In the genomic region with DNA sequence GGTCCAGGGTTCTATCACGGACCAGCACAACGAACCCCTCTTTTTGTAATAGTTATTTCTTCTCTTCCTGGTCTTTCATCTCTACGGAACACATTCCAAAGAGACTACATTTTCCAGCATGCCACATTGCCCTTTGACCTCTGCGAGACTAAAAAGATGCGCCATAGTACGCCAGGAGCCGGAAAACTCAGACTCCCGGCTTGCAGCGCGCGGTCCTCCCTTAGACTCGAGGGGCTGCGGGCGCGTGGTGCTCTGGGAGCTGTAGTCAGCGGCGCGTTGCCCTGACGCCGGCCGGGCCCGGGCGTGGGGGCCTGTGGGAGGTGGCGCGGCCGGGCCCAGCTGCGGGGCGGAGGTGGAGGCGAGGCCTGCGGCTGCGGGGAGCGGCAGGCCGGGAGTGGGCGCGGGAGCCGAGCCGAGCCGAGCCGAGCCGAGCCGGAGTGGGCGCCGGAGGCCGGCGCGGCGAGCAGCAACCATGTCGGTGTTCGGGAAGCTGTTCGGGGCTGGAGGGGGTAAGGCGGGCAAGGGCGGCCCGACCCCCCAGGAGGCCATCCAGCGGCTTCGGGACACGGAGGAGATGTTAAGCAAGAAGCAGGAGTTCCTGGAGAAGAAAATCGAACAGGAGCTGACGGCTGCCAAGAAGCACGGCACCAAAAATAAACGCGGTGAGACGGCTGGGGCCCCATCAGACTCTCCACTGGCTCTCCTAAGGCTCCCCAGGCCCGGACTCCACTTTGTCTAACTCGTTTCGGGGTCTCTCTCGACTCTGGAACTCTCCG, we compare ENCODE assay signal across 8 mouse cellular contexts. TPM values are rescaled to one million over a fixed set of nuclear protein-coding genes. Genes with fewer than 3 reads are reported as not detected.
A peak's percentile ranks its signal among the peaks of the same experiment; 100 is the strongest.
DNase-seq lines count a peak whose midpoint lies in the region; ATAC-seq and TF ChIP-seq lines count a peak whose summit lies in the region.

No protein-coding gene starts in this region.

- WGBS in heart, embryonic 12.5 days = under 1% methylated on average over 65 of the region's 67 CpGs
- under 1% methylated on average over 65 of the region's 67 CpGs for WGBS in kidney, postnatal 0 days
- under 1% methylated on average over 67 of the region's 67 CpGs for WGBS in liver, embryonic 11.5 days
- under 1% methylated on average over 67 of the region's 67 CpGs for WGBS in stomach, embryonic 14.5 days

- peaks cover 29% of the 10 kb centered on the region for H3K4me1 ChIP-seq in heart, embryonic 12.5 days (replicated peaks)
- H3K4me1 ChIP-seq in kidney, postnatal 0 days (replicated peaks; ENCODE audit: insufficient read depth, low read length) = peaks cover 21% of the 10 kb centered on the region
- peaks cover 28% of the 10 kb centered on the region for H3K4me1 ChIP-seq in liver, embryonic 11.5 days (replicated peaks; ENCODE audit: control insufficient read depth, insufficient read depth, low read length)
- peaks cover 15% of the 10 kb centered on the region; the same call in 1 of the 2 replicates for H3K4me1 ChIP-seq in stomach, embryonic 14.5 days (ENCODE audit: control insufficient read depth, insufficient read depth, low read length)

- no peak for TF ChIP-seq CTCF in kidney, postnatal 0 days (IDR thresholded peaks at IDR 0.05; ENCODE audit: low read depth)

- H3K9me3 ChIP-seq in heart, embryonic 12.5 days (replicated peaks) = no peaks in the 10 kb centered on the region
- H3K9me3 ChIP-seq in kidney, postnatal 0 days (replicated peaks; ENCODE audit: low read length) = no peaks in the 10 kb centered on the region
- H3K9me3 ChIP-seq in liver, embryonic 11.5 days (ENCODE audit: control insufficient read depth, low read length) = no peaks in the 10 kb centered on the region
- H3K9me3 ChIP-seq in stomach, embryonic 14.5 days (ENCODE audit: control insufficient read depth, low read depth, low read length) = no peaks in the 10 kb centered on the region

- H3K9ac ChIP-seq in heart, embryonic 12.5 days = peak overlapping the region; percentile 97
- H3K9ac ChIP-seq in kidney, postnatal 0 days (ENCODE audit: low read depth, low read length) = peak overlapping the region; percentile 77
- peak overlapping the region; percentile 85 for H3K9ac ChIP-seq in liver, embryonic 11.5 days (ENCODE audit: low read depth, low read length)
- H3K9ac ChIP-seq in stomach, embryonic 14.5 days (replicated peaks; ENCODE audit: low read depth, low read length) = peak overlapping the region; percentile 90

- peaks cover 10% of the 10 kb centered on the region for H3K36me3 ChIP-seq in heart, embryonic 12.5 days
- H3K36me3 ChIP-seq in kidney, postnatal 0 days (ENCODE audit: insufficient read depth, low read length) = no peaks in the 10 kb centered on the region
- peaks cover 13% of the 10 kb centered on the region; the same call in 1 of the 2 replicates for H3K36me3 ChIP-seq in liver, embryonic 11.5 days (ENCODE audit: control insufficient read depth, insufficient read depth, low read length)
- peaks cover 14% of the 10 kb centered on the region for H3K36me3 ChIP-seq in stomach, embryonic 14.5 days (ENCODE audit: control insufficient read depth, insufficient read depth, low read length)

- H3K4me2 ChIP-seq in heart, embryonic 12.5 days = peak overlapping the region; percentile 88
- H3K4me2 ChIP-seq in kidney, postnatal 0 days (ENCODE audit: low read length) = peak overlapping the region; percentile 77
- peak overlapping the region; percentile 76 for H3K4me2 ChIP-seq in liver, embryonic 11.5 days
- peak overlapping the region; percentile 81 for H3K4me2 ChIP-seq in stomach, embryonic 14.5 days (replicated peaks; ENCODE audit: low read depth, low read length)

- no peaks in the 10 kb centered on the region for H3K27me3 ChIP-seq in heart, embryonic 12.5 days (replicated peaks)
- H3K27me3 ChIP-seq in kidney, postnatal 0 days (ENCODE audit: insufficient read depth, low read length) = no peaks in the 10 kb centered on the region
- no peaks in the 10 kb centered on the region for H3K27me3 ChIP-seq in liver, embryonic 11.5 days (replicated peaks; ENCODE audit: control insufficient read depth, insufficient read depth, low read length)
- H3K27me3 ChIP-seq in stomach, embryonic 14.5 days (ENCODE audit: control insufficient read depth, insufficient read depth, low read length) = no peaks in the 10 kb centered on the region

- H3K4me3 ChIP-seq in heart, embryonic 12.5 days = peak overlapping the region; percentile 92
- H3K4me3 ChIP-seq in kidney, postnatal 0 days (replicated peaks; ENCODE audit: low read depth, low read length) = peak overlapping the region; percentile 61
- peak overlapping the region; percentile 82 for H3K4me3 ChIP-seq in liver, embryonic 11.5 days (ENCODE audit: low read depth, low read length)
- peak overlapping the region; percentile 65 for H3K4me3 ChIP-seq in stomach, embryonic 14.5 days (ENCODE audit: low read depth, low read length)

- DNase-seq in CD4-positive helper T cell, adult 2 months (ENCODE audit: low read depth, low spot score) = peak; percentile 98
- peak; percentile 97 for DNase-seq in brain, embryonic 18.5 days (ENCODE audit: low read depth, low spot score)
- peak; percentile 100 for DNase-seq in kidney, postnatal 0 days (ENCODE audit: low spot score)
- peak; percentile 94 for DNase-seq in liver, embryonic 11.5 days (ENCODE audit: low spot score)
- peak; percentile 97 for DNase-seq in naive thymus-derived CD4-positive, alpha-beta T cell, adult 2 months (ENCODE audit: low read depth)

- peak overlapping the region; percentile 85 for H3K27ac ChIP-seq in heart, embryonic 12.5 days (ENCODE audit: poor library complexity, severe bottlenecking)
- H3K27ac ChIP-seq in kidney, postnatal 0 days = peak overlapping the region; percentile 93
- H3K27ac ChIP-seq in liver, embryonic 11.5 days (ENCODE audit: low read depth, low read length) = peak overlapping the region; percentile 83
- H3K27ac ChIP-seq in stomach, embryonic 14.5 days (ENCODE audit: low read length) = peak overlapping the region; percentile 90

- peak; percentile 94 for ATAC-seq in erythroid progenitor cell, adult 5-6 weeks (replicated peaks; ENCODE audit: low FRiP score, poor library complexity, severe bottlenecking)
- ATAC-seq in heart, embryonic 12.5 days (ENCODE audit: insufficient number of reproducible peaks, low FRiP score) = peak; percentile 99
- ATAC-seq in kidney, postnatal 0 days (replicated peaks; ENCODE audit: low FRiP score, low read depth) = peak; percentile 99
- ATAC-seq in liver, embryonic 11.5 days (replicated peaks; ENCODE audit: low FRiP score) = peak; percentile 99
- ATAC-seq in stomach, embryonic 14.5 days (ENCODE audit: insufficient number of reproducible peaks, insufficient read depth, low FRiP score, low read depth) = peak; percentile 99

RNA-seq across cellular contexts. Expression of gene Chmp4b, which starts 5.4 kb away (rescaled TPM):
- 58.0 and 78.4 TPM in 2 replicates for total RNA-seq in erythroid progenitor cell, adult 5-6 weeks (2015; ENCODE audit: low replicate concordance)
- 45.3 and 70.0 TPM in 2 replicates for total RNA-seq in erythroid progenitor cell, adult 5-6 weeks (2017; ENCODE audit: low replicate concordance)
- 23.3 and 24.4 TPM in 2 replicates for polyA plus RNA-seq in heart, embryonic 12.5 days (2016; fragmentation: Nextera tagmentation; extraction: Ambion mirVana)
- 30.0 and 34.7 TPM in 2 replicates for polyA plus RNA-seq in kidney, postnatal 0 days (2015; fragmentation: Nextera tagmentation; extraction: Ambion mirVana)
- 9.3 and 10.9 TPM in 2 replicates for polyA plus RNA-seq in liver, embryonic 11.5 days (2014; fragmentation: Nextera tagmentation; extraction: Ambion mirVana)
- 18.4 and 19.1 TPM in 2 replicates for polyA plus RNA-seq in stomach, embryonic 14.5 days (2014; fragmentation: Nextera tagmentation; extraction: Ambion mirVana)

RNA-seq across cellular contexts. Expression of gene 4930519P11Rik, which starts 43.7 kb away (rescaled TPM):
- total RNA-seq in erythroid progenitor cell, adult 5-6 weeks (2015; ENCODE audit: low replicate concordance) = 11.5 TPM in 1 of 2 replicates, not detected in the other
- not detected in 2 replicates for total RNA-seq in erythroid progenitor cell, adult 5-6 weeks (2017; ENCODE audit: low replicate concordance)
- polyA plus RNA-seq in heart, embryonic 12.5 days (2016; fragmentation: Nextera tagmentation; extraction: Ambion mirVana) = 0.64 TPM in 1 of 2 replicates, not detected in the other
- polyA plus RNA-seq in kidney, postnatal 0 days (2015; fragmentation: Nextera tagmentation; extraction: Ambion mirVana) = 0.42 and 0.71 TPM in 2 replicates
- polyA plus RNA-seq in liver, embryonic 11.5 days (2014; fragmentation: Nextera tagmentation; extraction: Ambion mirVana) = not detected in 2 replicates
- not detected in 2 replicates for polyA plus RNA-seq in stomach, embryonic 14.5 days (2014; fragmentation: Nextera tagmentation; extraction: Ambion mirVana)

RNA-seq across cellular contexts. Expression of gene Zfp341, which starts 43.8 kb away (rescaled TPM):
- total RNA-seq in erythroid progenitor cell, adult 5-6 weeks (2015; ENCODE audit: low replicate concordance) = 3.2 and 3.8 TPM in 2 replicates
- total RNA-seq in erythroid progenitor cell, adult 5-6 weeks (2017; ENCODE audit: low replicate concordance) = 1.3 and 2.7 TPM in 2 replicates
- 0.78 and 0.82 TPM in 2 replicates for polyA plus RNA-seq in heart, embryonic 12.5 days (2016; fragmentation: Nextera tagmentation; extraction: Ambion mirVana)
- polyA plus RNA-seq in kidney, postnatal 0 days (2015; fragmentation: Nextera tagmentation; extraction: Ambion mirVana) = 0.80 and 0.82 TPM in 2 replicates
- polyA plus RNA-seq in liver, embryonic 11.5 days (2014; fragmentation: Nextera tagmentation; extraction: Ambion mirVana) = 1.3 and 1.5 TPM in 2 replicates
- 0.80 and 1.0 TPM in 2 replicates for polyA plus RNA-seq in stomach, embryonic 14.5 days (2014; fragmentation: Nextera tagmentation; extraction: Ambion mirVana)

RNA-seq across cellular contexts. Expression of gene Pxmp4, which starts 53.4 kb away (rescaled TPM):
- total RNA-seq in erythroid progenitor cell, adult 5-6 weeks (2015; ENCODE audit: low replicate concordance) = 15.5 and 22.7 TPM in 2 replicates
- total RNA-seq in erythroid progenitor cell, adult 5-6 weeks (2017; ENCODE audit: low replicate concordance) = 14.4 and 17.0 TPM in 2 replicates
- polyA plus RNA-seq in heart, embryonic 12.5 days (2016; fragmentation: Nextera tagmentation; extraction: Ambion mirVana) = 18.9 and 20.5 TPM in 2 replicates
- polyA plus RNA-seq in kidney, postnatal 0 days (2015; fragmentation: Nextera tagmentation; extraction: Ambion mirVana) = 37.3 and 37.9 TPM in 2 replicates
- polyA plus RNA-seq in liver, embryonic 11.5 days (2014; fragmentation: Nextera tagmentation; extraction: Ambion mirVana) = 25.2 and 25.6 TPM in 2 replicates
- polyA plus RNA-seq in stomach, embryonic 14.5 days (2014; fragmentation: Nextera tagmentation; extraction: Ambion mirVana) = 29.3 and 29.5 TPM in 2 replicates

Comparison
In these comparisons a context has a peak if more than half of its experiments do, and no peak if none do; other contexts are left out.
1. Peak in every context shown above with its lines: DNase-seq, ATAC-seq, H3K4me3 ChIP-seq and H3K27ac ChIP-seq.